Mouse (Mus musculus) ZHBTc4 (cell line): ENCODE measurements at regions not wholly inside any gene's neighbourhood (a gene's known extent, or its start where the extent isn't known, plus 50 kb on each side); places are given as distances from the start of the nearest gene placed in this dataset.

ENCODE experiments used
- DNase-seq: peaks from one replicate; pipeline ENCODE4 v3.0.0-alpha.2; 2011; ENCODE audit warnings: low read depth, low spot score

- no peak for DNase-seq
These were observed 469.8 kb downstream of the Vrk1 start for GRCm38 (mm10) chr12:106479878-106480194.

- no peak for DNase-seq
These were observed 470.4 kb downstream of the Vrk1 start for GRCm38 (mm10) chr12:106480281-106481060.

GRCm38 (mm10) chr12:106501622-106502327, 491.7 kb downstream of the Vrk1 start:
- no peak for DNase-seq

GRCm38 (mm10) chr12:106504285-106504684, 494.3 kb downstream of the Vrk1 start:
- DNase-seq, result no peak

GRCm38 (mm10) chr12:106514057-106514456, 504.0 kb downstream of the Vrk1 start:
- DNase-seq, result no peak

GRCm38 (mm10) chr12:106515257-106515788, 505.3 kb downstream of the Vrk1 start:
- no peak for DNase-seq

GRCm38 (mm10) chr12:106519141-106519540, 509.1 kb downstream of the Vrk1 start:
- no peak for DNase-seq

- no peak for DNase-seq
These were observed 514.4 kb downstream of the Vrk1 start for GRCm38 (mm10) chr12:106524411-106524810.

- DNase-seq, result no peak
These were observed 517.1 kb downstream of the Vrk1 start for GRCm38 (mm10) chr12:106527116-106527515.

- DNase-seq, result peak; percentile 59
These were observed 517.8 kb downstream of the Vrk1 start for GRCm38 (mm10) chr12:106527699-106528434.

GRCm38 (mm10) chr12:106528521-106528920, 518.5 kb downstream of the Vrk1 start:
- no peak for DNase-seq

GRCm38 (mm10) chr12:106529175-106529574, 519.1 kb downstream of the Vrk1 start:
- DNase-seq, result no peak

GRCm38 (mm10) chr12:106535086-106535485, 525.1 kb downstream of the Vrk1 start:
- DNase-seq, result no peak

GRCm38 (mm10) chr12:106535628-106536288, 525.7 kb downstream of the Vrk1 start:
- DNase-seq, result no peak

- DNase-seq, result no peak
These were observed 526.2 kb downstream of the Vrk1 start for GRCm38 (mm10) chr12:106536289-106536636.

GRCm38 (mm10) chr12:106540003-106540402, 530.0 kb downstream of the Vrk1 start:
- DNase-seq, result no peak

GRCm38 (mm10) chr12:106559566-106559965, 549.5 kb downstream of the Vrk1 start:
- no peak for DNase-seq

GRCm38 (mm10) chr12:106565263-106565681, 555.2 kb downstream of the Vrk1 start:
- peak; percentile 16 for DNase-seq

GRCm38 (mm10) chr12:106566361-106566760, 556.3 kb downstream of the Vrk1 start:
- DNase-seq, result no peak

- DNase-seq, result no peak
These were observed 557.1 kb downstream of the Vrk1 start for GRCm38 (mm10) chr12:106567116-106567515.

- DNase-seq, result no peak
These were observed 558.6 kb downstream of the Vrk1 start for GRCm38 (mm10) chr12:106568541-106569085.
